ENCODE assay signal across 14 mouse cellular contexts in the genomic region with DNA sequence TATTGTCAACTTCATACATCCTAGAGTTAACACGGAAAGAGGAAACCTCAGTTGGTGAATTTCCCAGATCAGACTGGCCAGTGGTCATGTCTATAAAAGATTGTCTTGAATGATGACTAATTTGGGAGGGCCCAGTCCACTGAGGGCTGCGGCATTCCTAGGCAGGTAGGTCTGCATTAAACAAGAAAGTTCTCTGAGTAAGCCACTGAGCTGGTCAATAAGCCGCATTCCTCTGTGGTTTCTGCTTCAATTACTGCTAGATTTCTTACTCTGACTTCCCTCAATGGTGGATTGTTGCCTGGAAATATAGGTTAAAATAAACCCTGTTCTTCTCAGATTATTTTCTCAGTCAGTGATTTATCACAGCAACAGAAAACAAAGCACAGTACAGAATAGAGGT.
"Had no signal": no experiment of that assay in that cellular context is flagged by ENCODE, and none has a peak within 500 bp of the region (broad histone marks: within the 10 kb centered on the region; RNA-seq: fewer than 3 reads in every experiment).

No protein-coding gene starts in this region.

- H3K4me2 ChIP-seq: lung, embryonic 14.5 days; midbrain, embryonic 11.5 days; midbrain, embryonic 13.5 days; neural tube, embryonic 12.5 days; stomach, embryonic 15.5 days had no signal

- H3K4me3 ChIP-seq: megakaryocyte, embryonic 14.5 days; midbrain, embryonic 13.5 days; neural tube, embryonic 12.5 days; stomach, embryonic 15.5 days had no signal

- H3K36me3 ChIP-seq: midbrain, embryonic 13.5 days; neural tube, embryonic 12.5 days; stomach, embryonic 15.5 days had no signal

- H3K27ac ChIP-seq: macrophage; midbrain, embryonic 13.5 days; neural tube, embryonic 12.5 days; stomach, embryonic 15.5 days; stomach, postnatal 0 days had no signal

- H3K27me3 ChIP-seq: megakaryocyte, embryonic 14.5 days; neural tube, embryonic 12.5 days; stomach, embryonic 15.5 days had no signal

- H3K4me1 ChIP-seq: megakaryocyte, embryonic 14.5 days; stomach, embryonic 15.5 days had no signal

- ATAC-seq: midbrain, embryonic 13.5 days; midbrain, embryonic 16.5 days had no signal

- DNase-seq: lung, adult 18-20 months; lung, embryonic 14.5 days; lung, postnatal 10 days; right cerebral cortex, postnatal 14 days; thymus, postnatal 14 days; thymus, postnatal 4 days had no signal
